Mouse (Mus musculus) hindbrain, embryonic 15.5 days (tissue): ENCODE results near the gene Hnrnpc. TPM values are rescaled to one million over a fixed set of nuclear protein-coding genes. Genes with fewer than 3 reads are reported as not detected.

Experiments
- ATAC-seq: fragments of 200-750 bp; cut with Nextera tagmentation; 2 replicates; pipeline ENCODE4 v1.8.0; 2017; ENCODE audit warnings: low read depth, moderate number of reproducible peaks, moderate TSS enrichment; ENCODE audit not compliant: low FRiP score
- H3K27ac ChIP-seq: fragments of 300-500 bp; sonication (generic); replicated peaks from 2 replicates; pipeline ENCODE4 v1.5.1; 2015; ENCODE audit warnings: mild to moderate bottlenecking, inconsistent platforms
- H3K27me3 ChIP-seq: fragments of 300-500 bp; sonication (generic); 2 replicates; pipeline ENCODE4 v1.6.1; 2015; ENCODE audit warnings: control low read depth, inconsistent platforms
- H3K36me3 ChIP-seq: fragments of 300-500 bp; sonication (generic); 2 replicates; pipeline ENCODE4 v1.6.1; 2015; ENCODE audit warnings: control low read depth, inconsistent platforms
- H3K4me1 ChIP-seq: fragments of 300-500 bp; sonication (generic); replicated peaks from 2 replicates; pipeline ENCODE4 v1.6.1; 2015; ENCODE audit warnings: control low read depth, inconsistent platforms
- H3K4me2 ChIP-seq: fragments of 300-500 bp; sonication (generic); 2 replicates; pipeline ENCODE4 v1.6.1; 2015; ENCODE audit warnings: moderate library complexity, mild to moderate bottlenecking, inconsistent platforms
- H3K4me3 ChIP-seq: fragments of 300-500 bp; sonication (generic); 2 replicates; pipeline ENCODE4 v1.5.1; 2015; ENCODE audit warnings: mild to moderate bottlenecking, inconsistent platforms
- H3K9ac ChIP-seq: fragments of 300-500 bp; sonication (generic); 2 replicates; pipeline ENCODE4 v1.6.1; 2015; ENCODE audit warnings: inconsistent platforms
- H3K9me3 ChIP-seq: fragments of 300-500 bp; sonication (generic); 2 replicates; pipeline ENCODE4 v1.6.1; 2016; ENCODE audit warnings: control low read depth, inconsistent platforms
- WGBS: fragments of 180-500 bp; shearing (Covaris S2); methylation state at CpG from one replicate; pipeline ENCODE4 v1.1.7; 2015; 5-methylcytosine and 5-hydroxymethylcytosine counted together
- polyA plus RNA-seq: library from polyadenylated mRNA; unstranded; fragments of >200 nt; fragmentation: Nextera tagmentation; extraction: Ambion mirVana; gene quantifications from 2 replicates; pipeline ENCODE4 v1.2.1, GENCODE M21; 2015

Gene Hnrnpc
- 445 and 453 TPM in 2 replicates for polyA plus RNA-seq

GRCm38 (mm10) chr14:52103856-52104676, at the start of gene Hnrnpc:
Hnrnpc (minus strand) TSS chr14:52104028.
- peak within 1 kb of the TSS; percentile 78 for H3K4me3 ChIP-seq
- H3K9me3 ChIP-seq = no peaks in the 10 kb centered on the region
- peak; percentile 99 for ATAC-seq
- under 1% methylated on average over 50 of the region's 50 CpGs for WGBS
- peaks cover 39% of the 10 kb centered on the region for H3K4me1 ChIP-seq
- peak within 1 kb of the TSS; percentile 97 for H3K27ac ChIP-seq
- peak within 1 kb of the TSS; percentile 89 for H3K9ac ChIP-seq
- 0 out of 2 replicates have a peak, but pooled peaks cover 7% of the 10 kb centered on the region for H3K36me3 ChIP-seq
- peak within 1 kb of the TSS; percentile 83 for H3K4me2 ChIP-seq
- no peaks in the 10 kb centered on the region for H3K27me3 ChIP-seq

- H3K36me3 ChIP-seq = no peaks in the 10 kb centered on the region
- no peak overlapping the region for H3K27ac ChIP-seq
- 45% methylated on average over 3 of the region's 3 CpGs for WGBS
- H3K27me3 ChIP-seq = no peaks in the 10 kb centered on the region
- H3K4me3 ChIP-seq = no peak overlapping the region
- H3K4me1 ChIP-seq = peaks cover 6% of the 10 kb centered on the region; the same call in 1 of the 2 replicates
- H3K4me2 ChIP-seq = peak overlapping the region; percentile 23; the same call in 1 of the 2 replicates
- H3K9ac ChIP-seq = no peak overlapping the region
- ATAC-seq = no peak
- H3K9me3 ChIP-seq = no peaks in the 10 kb centered on the region
Measured at GRCm38 (mm10) chr14:52152613-52153012, 48.8 kb upstream of the Hnrnpc start.

- Histone ChIP-seq H3K4me2 (peak overlapping the region; percentile 23), H3K9me3 (no peaks in the 10 kb centered on the region), H3K36me3 (no peaks in the 10 kb centered on the region), H3K4me1 (peaks cover 6% of the 10 kb centered on the region; the same call in 1 of the 2 replicates), H3K9ac (no peak overlapping the region), H3K27me3 (no peaks in the 10 kb centered on the region), H3K27ac (0 out of 2 replicates have a peak overlapping the region, but pooled peaks have one; percentile 9), H3K4me3 (no peak overlapping the region)
- 27% methylated on average over 7 of the region's 7 CpGs for WGBS
- peak; percentile 67; the same call in 1 of the 2 replicates for ATAC-seq
Measured at GRCm38 (mm10) chr14:52152179-52152578, 48.4 kb upstream of the Hnrnpc start.

- no peaks in the 10 kb centered on the region for H3K36me3 ChIP-seq
- 60% methylated on average over 4 of the region's 4 CpGs for WGBS
- peaks cover 6% of the 10 kb centered on the region; the same call in 1 of the 2 replicates for H3K4me1 ChIP-seq
- no peak overlapping the region for H3K4me3 ChIP-seq
- no peaks in the 10 kb centered on the region for H3K9me3 ChIP-seq
- H3K27me3 ChIP-seq = no peaks in the 10 kb centered on the region
- no peak overlapping the region for H3K4me2 ChIP-seq
- no peak overlapping the region for H3K27ac ChIP-seq
- no peak for ATAC-seq
- H3K9ac ChIP-seq = no peak overlapping the region
Measured at GRCm38 (mm10) chr14:52149888-52150287, 46.1 kb upstream of the Hnrnpc start.

- H3K27ac ChIP-seq = no peak overlapping the region
- H3K9ac ChIP-seq = no peak overlapping the region
- H3K4me2 ChIP-seq = no peak overlapping the region
- no peaks in the 10 kb centered on the region for H3K9me3 ChIP-seq
- no peak overlapping the region for H3K4me3 ChIP-seq
- no peak for ATAC-seq
- no peaks in the 10 kb centered on the region for H3K4me1 ChIP-seq
- WGBS = 64% methylated on average over 4 of the region's 4 CpGs
- no peaks in the 10 kb centered on the region for H3K36me3 ChIP-seq
- no peaks in the 10 kb centered on the region for H3K27me3 ChIP-seq
Measured at GRCm38 (mm10) chr14:52146540-52146939, 42.7 kb upstream of the Hnrnpc start.

- no peak for ATAC-seq
- Histone ChIP-seq H3K36me3 (no peaks in the 10 kb centered on the region), H3K27ac (no peak overlapping the region), H3K9me3 (no peaks in the 10 kb centered on the region), H3K4me3 (no peak overlapping the region), H3K4me1 (no peaks in the 10 kb centered on the region), H3K4me2 (no peak overlapping the region), H3K9ac (no peak overlapping the region), H3K27me3 (no peaks in the 10 kb centered on the region)
- WGBS = 91% methylated on average over 4 of the region's 4 CpGs
Measured at GRCm38 (mm10) chr14:52144165-52144564, 40.3 kb upstream of the Hnrnpc start.

- no peak overlapping the region for H3K4me3 ChIP-seq
- no peaks in the 10 kb centered on the region for H3K27me3 ChIP-seq
- no peaks in the 10 kb centered on the region for H3K36me3 ChIP-seq
- H3K9me3 ChIP-seq = no peaks in the 10 kb centered on the region
- no peak overlapping the region for H3K9ac ChIP-seq
- 83% methylated on average over 16 of the region's 16 CpGs for WGBS
- no peak overlapping the region for H3K4me2 ChIP-seq
- ATAC-seq = no peak
- no peaks in the 10 kb centered on the region for H3K4me1 ChIP-seq
- H3K27ac ChIP-seq = no peak overlapping the region
Measured at GRCm38 (mm10) chr14:52141445-52142127, 37.8 kb upstream of the Hnrnpc start.

- H3K27me3 ChIP-seq = no peaks in the 10 kb centered on the region
- H3K36me3 ChIP-seq = no peaks in the 10 kb centered on the region
- no peak overlapping the region for H3K4me3 ChIP-seq
- no peaks in the 10 kb centered on the region for H3K4me1 ChIP-seq
- H3K27ac ChIP-seq = no peak overlapping the region
- no peaks in the 10 kb centered on the region for H3K9me3 ChIP-seq
- WGBS = 64% methylated on average over 19 of the region's 19 CpGs
- ATAC-seq = no peak
- 0 out of 2 replicates have a peak overlapping the region, but pooled peaks have one; percentile 11 for H3K4me2 ChIP-seq
- no peak overlapping the region for H3K9ac ChIP-seq
Measured at GRCm38 (mm10) chr14:52140577-52141444, 37.0 kb upstream of the Hnrnpc start.

GRCm38 (mm10) chr14:52133584-52133983, 29.8 kb upstream of the Hnrnpc start:
- Histone ChIP-seq H3K36me3 (no peaks in the 10 kb centered on the region), H3K4me3 (no peak overlapping the region), H3K27me3 (no peaks in the 10 kb centered on the region), H3K27ac (no peak overlapping the region), H3K4me1 (no peaks in the 10 kb centered on the region), H3K4me2 (no peak overlapping the region), H3K9me3 (no peaks in the 10 kb centered on the region), H3K9ac (no peak overlapping the region)
- 85% methylated on average over 5 of the region's 5 CpGs for WGBS
- no peak for ATAC-seq

- H3K4me2 ChIP-seq = no peak overlapping the region
- H3K36me3 ChIP-seq = no peaks in the 10 kb centered on the region
- H3K27ac ChIP-seq = no peak overlapping the region
- no peak overlapping the region for H3K9ac ChIP-seq
- no peaks in the 10 kb centered on the region for H3K9me3 ChIP-seq
- H3K4me1 ChIP-seq = peaks cover 6% of the 10 kb centered on the region; the same call in 1 of the 2 replicates
- no peak for ATAC-seq
- H3K27me3 ChIP-seq = no peaks in the 10 kb centered on the region
- WGBS = 96% methylated on average over 3 of the region's 3 CpGs
- no peak overlapping the region for H3K4me3 ChIP-seq
Measured at GRCm38 (mm10) chr14:52124636-52125035, 20.8 kb upstream of the Hnrnpc start.

GRCm38 (mm10) chr14:52123918-52124317, 20.1 kb upstream of the Hnrnpc start:
- peak; percentile 6; the same call in 1 of the 2 replicates for ATAC-seq

More at GRCm38 (mm10) chr14:52123918-52124317, 20.1 kb upstream of the Hnrnpc start:
- H3K4me2 ChIP-seq = no peak overlapping the region
- H3K9me3 ChIP-seq = no peaks in the 10 kb centered on the region
- no peak overlapping the region for H3K9ac ChIP-seq
- H3K27ac ChIP-seq = no peak overlapping the region
- H3K4me1 ChIP-seq = peaks cover 7% of the 10 kb centered on the region
- WGBS = 22% methylated on average over 4 of the region's 4 CpGs
- no peak overlapping the region for H3K4me3 ChIP-seq
- H3K27me3 ChIP-seq = no peaks in the 10 kb centered on the region
- no peaks in the 10 kb centered on the region for H3K36me3 ChIP-seq
